Mouse (Mus musculus) neural tube, embryonic 11.5 days (tissue): ENCODE measurements around the gene Ube3b. TPM values are rescaled to one million over a fixed set of nuclear protein-coding genes. Genes with fewer than 3 reads are reported as not detected.

Experiments used
- ATAC-seq: fragments of 200-750 bp; cut with Nextera tagmentation; 2 replicates; pipeline ENCODE4 v1.8.0; 2017; ENCODE audit warnings: moderate number of reproducible peaks, mild to moderate bottlenecking, moderate TSS enrichment, moderate library complexity; ENCODE audit not compliant: insufficient read depth, low FRiP score, low TSS enrichment
- DNase-seq: peaks from one replicate; pipeline ENCODE4 v3.0.0-alpha.2; 2015; ENCODE audit warnings: low spot score
- H3K27ac ChIP-seq: fragments of 300-500 bp; sonication (generic); 2 replicates; pipeline ENCODE4 v1.5.1; 2014; ENCODE audit warnings: low read depth, mild to moderate bottlenecking, low read length
- H3K27me3 ChIP-seq: fragments of 300-500 bp; sonication (generic); 2 replicates; pipeline ENCODE4 v1.6.1; 2014; ENCODE audit warnings: mild to moderate bottlenecking, low read length, mixed read lengths; ENCODE audit not compliant: control insufficient read depth, insufficient read depth
- H3K36me3 ChIP-seq: fragments of 300-500 bp; sonication (generic); 2 replicates; pipeline ENCODE4 v1.6.1; 2014; ENCODE audit warnings: mild to moderate bottlenecking, low read length, moderate library complexity, mixed read lengths; ENCODE audit not compliant: control insufficient read depth, insufficient read depth
- H3K4me1 ChIP-seq: fragments of 300-500 bp; sonication (generic); 2 replicates; pipeline ENCODE4 v1.6.1; 2014; ENCODE audit warnings: low read length, mixed read lengths; ENCODE audit not compliant: control insufficient read depth, insufficient read depth
- H3K4me2 ChIP-seq: fragments of 300-500 bp; sonication (generic); 2 replicates; pipeline ENCODE4 v1.6.1; 2014; ENCODE audit warnings: low read depth, mild to moderate bottlenecking, moderate library complexity
- H3K4me3 ChIP-seq: fragments of 300-500 bp; sonication (generic); 2 replicates; pipeline ENCODE4 v1.5.1; 2014; ENCODE audit warnings: low read depth, low read length
- H3K9ac ChIP-seq: fragments of 300-500 bp; sonication (generic); 2 replicates; pipeline ENCODE4 v1.6.1; 2014; ENCODE audit warnings: mild to moderate bottlenecking, low read length
- H3K9me3 ChIP-seq: fragments of 300-500 bp; sonication (generic); 2 replicates; pipeline ENCODE4 v1.6.1; 2016; ENCODE audit warnings: low read length; ENCODE audit not compliant: control insufficient read depth
- WGBS: fragments of 180-500 bp; shearing (Covaris S2); extraction: QIAGEN DNeasy Blood & Tissue Kit; methylation state at CpG from one replicate; pipeline ENCODE4 v1.1.7; 2014; 5-methylcytosine and 5-hydroxymethylcytosine counted together
- microRNA-seq: library from miRNA; unstranded; fragments of <30 nt; microRNA quantifications from one replicate; pipeline ENCODE4, GENCODE M21; 2016
- polyA plus RNA-seq: library from polyadenylated mRNA; unstranded; fragments of >200 nt; fragmentation: Nextera tagmentation; extraction: Ambion mirVana; gene quantifications from 2 replicates; pipeline ENCODE4 v1.2.1, GENCODE M21; 2014

Gene Ube3b
- polyA plus RNA-seq, 1 experiment from 2014 or later, result 60.5 TPM

DNA sequence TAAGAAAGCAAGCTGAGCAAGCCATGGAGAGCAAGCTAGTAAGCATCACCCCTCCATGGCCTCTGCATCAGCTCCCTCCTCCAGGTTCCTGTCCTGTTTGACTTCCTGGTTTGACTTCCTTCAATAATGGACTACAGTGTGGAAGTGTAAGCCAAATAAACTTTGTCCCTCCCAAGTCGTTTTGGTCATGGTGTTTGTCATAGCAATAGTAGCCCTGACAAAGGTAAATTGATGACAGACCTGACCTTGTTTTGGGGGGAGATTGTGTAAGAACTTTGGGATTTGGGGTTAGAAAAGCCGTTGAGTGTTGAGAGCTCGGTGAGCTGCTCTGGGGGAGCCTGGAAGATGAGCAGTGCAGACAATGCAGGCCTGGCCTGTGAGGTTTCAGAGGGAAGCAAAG, 90.0 kb downstream of the Ube3b start:
- DNase-seq, result no peak
- Histone ChIP-seq H3K9ac (no peak overlapping the region), H3K9me3 (no peaks in the 10 kb centered on the region), H3K36me3 (no peaks in the 10 kb centered on the region), H3K4me3 (no peak overlapping the region), H3K4me2 (no peak overlapping the region), H3K4me1 (peaks cover 23% of the 10 kb centered on the region), H3K27me3 (no peaks in the 10 kb centered on the region), H3K27ac (no peak overlapping the region)
- no peak for ATAC-seq
- 78% methylated on average over 3 of the region's 3 CpGs for WGBS

Small RNAs within 50 kb of the gene (microRNA-seq; reads per million reads assigned to microRNA genes)
- not detected for gene Mir7027

Other genes with a start within 250 kb of the Ube3b start
- gene Acacb, start 234.1 kb upstream of the Ube3b start, polyA plus RNA-seq, result 0.82 and 1.8 TPM in 2 replicates
- gene Foxn4, start 106.8 kb upstream of the Ube3b start, polyA plus RNA-seq, result 1.7 and 1.9 TPM in 2 replicates
- 0.26 and 0.42 TPM in 2 replicates for gene Myo1h, start 91.4 kb upstream of the Ube3b start, polyA plus RNA-seq
- 109 and 120 TPM in 2 replicates for gene Kctd10, start 99 bp upstream of the Ube3b start, polyA plus RNA-seq
- 25.1 and 29.2 TPM in 2 replicates for gene Mmab, start 63.5 kb downstream of the Ube3b start, polyA plus RNA-seq
- 64.1 and 66.5 TPM in 2 replicates for gene Mvk, start 63.7 kb downstream of the Ube3b start, polyA plus RNA-seq
- gene Fam222a, start 187.4 kb downstream of the Ube3b start, polyA plus RNA-seq, result 5.0 and 7.5 TPM in 2 replicates